Mouse (Mus musculus) ES-Bruce4 (cell line): ENCODE measurements around the gene C1qtnf4. TPM values are rescaled to one million over a fixed set of nuclear protein-coding genes. Genes with fewer than 3 reads are reported as not detected.
A peak's percentile ranks its signal among the peaks of the same experiment; 100 is the strongest.

Experiments
- H3K27ac ChIP-seq: 2 replicates; pipeline ENCODE4 v1.5.1; 2012; ENCODE audit warnings: low read length, inconsistent platforms; ENCODE audit not compliant: insufficient read depth
- H3K27me3 ChIP-seq: 2 replicates; pipeline ENCODE4 v1.6.1; 2012; ENCODE audit warnings: mild to moderate bottlenecking, low read length, inconsistent platforms; ENCODE audit not compliant: control insufficient read depth, poor library complexity, insufficient read depth, severe bottlenecking
- H3K36me3 ChIP-seq: 2 replicates; pipeline ENCODE4 v1.6.1; 2012; ENCODE audit warnings: inconsistent platforms, mild to moderate bottlenecking, low read length, moderate library complexity; ENCODE audit not compliant: control insufficient read depth, poor library complexity, insufficient read depth, severe bottlenecking
- H3K4me1 ChIP-seq: one replicate; pipeline ENCODE4 v1.8.1; 2011; ENCODE audit warnings: low read length; ENCODE audit not compliant: control insufficient read depth, insufficient read depth
- H3K4me3 ChIP-seq: 2 replicates; pipeline ENCODE4 v1.5.1; 2011; ENCODE audit warnings: low read depth, mild to moderate bottlenecking, low read length
- H3K9ac ChIP-seq: 2 replicates; pipeline ENCODE4 v1.6.1; 2012; ENCODE audit warnings: low read depth, mild to moderate bottlenecking, inconsistent platforms; ENCODE audit not compliant: poor library complexity, severe bottlenecking
- H3K9me3 ChIP-seq: replicated peaks from 2 replicates; pipeline ENCODE4 v1.6.1; 2012; ENCODE audit warnings: mild to moderate bottlenecking, low read length, inconsistent platforms; ENCODE audit not compliant: control insufficient read depth, poor library complexity, insufficient read depth, severe bottlenecking
- CTCF ChIP-seq: IDR thresholded peaks from one replicate; pipeline ENCODE4 v1.8.1; 2011; ENCODE audit warnings: low read depth, low read length
- EP300 ChIP-seq: IDR thresholded peaks from 2 replicates; pipeline ENCODE4 v1.6.1; 2011; ENCODE audit warnings: low read depth, low read length; ENCODE audit not compliant: insufficient read depth
- POLR2A ChIP-seq: IDR thresholded peaks from one replicate; pipeline ENCODE4 v1.8.1; 2011; ENCODE audit warnings: low read length; ENCODE audit not compliant: insufficient read depth
- polyA plus RNA-seq: library from polyadenylated mRNA; stranded (reverse); fragments of >200 nt; gene quantifications from 2 replicates; pipeline ENCODE4 v1.2.4, GENCODE M21; 2011; ENCODE audit warnings: low read depth; ENCODE audit not compliant: missing spikeins, insufficient read depth, insufficient read length

The C1qtnf4 gene
- 0.94 and 2.1 TPM in 2 replicates for polyA plus RNA-seq

- TF ChIP-seq EP300 (no peak), CTCF (no peak), POLR2A (no peak)
- H3K27me3 ChIP-seq: peaks cover 9% of the 10 kb centered on the region
Observed at GRCm38 (mm10) chr2:90885218-90886041, at the start of gene C1qtnf4. Gene C1qtnf4 (plus strand): TSS chr2:90885860.

DNA sequence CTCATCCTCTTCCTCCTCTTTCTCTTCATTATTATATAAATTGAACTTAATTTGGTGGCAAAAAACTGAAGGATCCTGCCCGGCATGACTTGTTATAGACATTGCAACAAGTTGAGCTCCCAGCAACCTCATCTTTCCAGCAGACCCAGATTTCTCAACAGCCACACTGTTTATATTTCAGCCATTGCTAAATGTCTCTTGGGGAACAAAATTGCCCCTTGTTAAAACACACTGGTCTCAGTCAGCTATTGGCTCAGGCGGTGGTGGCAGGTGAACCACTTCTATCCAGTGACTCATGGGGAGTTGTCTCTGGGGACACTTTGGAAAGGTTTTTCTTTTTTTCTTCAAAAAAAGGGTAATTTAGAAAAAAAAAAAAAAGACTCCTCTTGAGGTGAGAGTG, 47.0 kb upstream of the C1qtnf4 start:
- no peak for TF ChIP-seq CTCF
- TF ChIP-seq POLR2A: no peak
- TF ChIP-seq EP300: no peak
- no peak overlapping the region for H3K27ac ChIP-seq
- no peak overlapping the region for H3K9ac ChIP-seq
- H3K27me3 ChIP-seq: no peaks in the 10 kb centered on the region
- no peaks in the 10 kb centered on the region for H3K4me1 ChIP-seq
- no peaks in the 10 kb centered on the region for H3K9me3 ChIP-seq
- H3K4me3 ChIP-seq: no peak overlapping the region
- no peaks in the 10 kb centered on the region for H3K36me3 ChIP-seq

More at GRCm38 (mm10) chr2:90885218-90886041, at the start of gene C1qtnf4:
- Histone ChIP-seq H3K36me3 (no peaks in the 10 kb centered on the region), H3K4me1 (no peaks in the 10 kb centered on the region), H3K27ac (no peak within 1 kb of the TSS), H3K9ac (peak within 1 kb of the TSS; percentile 78), H3K4me3 (peak within 1 kb of the TSS; percentile 40), H3K9me3 (no peaks in the 10 kb centered on the region)

DNA sequence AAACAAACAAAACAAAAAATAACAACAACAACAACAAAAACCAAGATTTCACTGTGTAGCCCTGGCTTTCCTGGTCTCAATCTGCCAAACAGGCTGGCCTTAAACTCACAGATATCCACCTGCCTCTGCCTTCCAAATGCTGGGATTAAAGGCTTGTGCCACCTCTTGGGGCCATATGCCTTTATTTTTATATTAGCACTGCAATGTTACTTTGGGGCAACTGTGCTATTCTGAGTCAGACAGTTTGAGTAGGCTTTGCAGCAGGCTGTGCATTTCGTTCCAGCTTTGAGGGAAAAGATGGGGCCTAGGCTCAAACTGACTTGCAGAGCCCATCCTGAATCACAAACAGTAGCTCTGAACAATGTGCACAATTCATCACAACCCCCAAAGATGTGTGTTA, 42.0 kb upstream of the C1qtnf4 start:
- Histone ChIP-seq H3K9me3 (no peaks in the 10 kb centered on the region), H3K27ac (no peak overlapping the region), H3K27me3 (no peaks in the 10 kb centered on the region), H3K4me1 (no peaks in the 10 kb centered on the region), H3K36me3 (no peaks in the 10 kb centered on the region), H3K4me3 (no peak overlapping the region), H3K9ac (no peak overlapping the region)
- TF ChIP-seq POLR2A: no peak
- TF ChIP-seq EP300: no peak
- no peak for TF ChIP-seq CTCF

- H3K4me3 ChIP-seq: no peak overlapping the region
- no peaks in the 10 kb centered on the region for H3K27me3 ChIP-seq
- no peak for TF ChIP-seq POLR2A
- TF ChIP-seq EP300: no peak
- no peak for TF ChIP-seq CTCF
- no peak overlapping the region for H3K27ac ChIP-seq
- H3K4me1 ChIP-seq: no peaks in the 10 kb centered on the region
- peaks cover 2% of the 10 kb centered on the region; the same call in 1 of the 2 replicates for H3K36me3 ChIP-seq
- H3K9ac ChIP-seq: no peak overlapping the region
- H3K9me3 ChIP-seq: no peaks in the 10 kb centered on the region
Observed at GRCm38 (mm10) chr2:90844262-90844661, 41.4 kb upstream of the C1qtnf4 start.

DNA sequence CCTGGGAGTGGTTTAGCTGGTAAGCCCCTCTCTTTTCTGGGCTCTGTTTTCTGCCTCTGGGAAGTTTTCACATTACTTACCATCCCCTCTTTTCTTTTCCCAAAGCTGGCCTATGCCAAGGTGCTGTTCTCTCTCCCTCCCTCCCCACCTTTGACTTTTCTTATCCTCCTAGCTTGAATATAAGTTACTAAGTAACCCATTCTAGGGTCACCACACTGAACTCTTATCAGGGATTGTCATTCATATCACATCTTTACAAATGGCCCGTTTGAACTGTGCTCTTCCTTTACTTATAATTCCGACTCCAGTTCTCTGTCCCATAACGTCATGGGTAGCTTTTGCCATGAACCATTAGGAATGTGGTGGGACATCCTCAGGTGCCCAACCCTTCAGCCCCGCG, 40.4 kb upstream of the C1qtnf4 start:
- H3K36me3 ChIP-seq: peaks cover 8% of the 10 kb centered on the region
- no peaks in the 10 kb centered on the region for H3K27me3 ChIP-seq
- H3K4me1 ChIP-seq: no peaks in the 10 kb centered on the region
- H3K9me3 ChIP-seq: no peaks in the 10 kb centered on the region
- no peak overlapping the region for H3K4me3 ChIP-seq
- TF ChIP-seq EP300 (no peak), POLR2A (no peak), CTCF (no peak)
- no peak overlapping the region for H3K9ac ChIP-seq
- no peak overlapping the region for H3K27ac ChIP-seq

GRCm38 (mm10) chr2:90846171-90846570, 39.5 kb upstream of the C1qtnf4 start:
- TF ChIP-seq EP300 (no peak), CTCF (no peak), POLR2A (no peak)
- peak overlapping the region; percentile 81 for H3K9ac ChIP-seq

More at GRCm38 (mm10) chr2:90846171-90846570, 39.5 kb upstream of the C1qtnf4 start:
- Histone ChIP-seq H3K36me3 (peaks cover 14% of the 10 kb centered on the region), H3K4me1 (no peaks in the 10 kb centered on the region), H3K27ac (no peak overlapping the region), H3K9me3 (no peaks in the 10 kb centered on the region), H3K27me3 (no peaks in the 10 kb centered on the region), H3K4me3 (no peak overlapping the region)
